Mouse (Mus musculus): ENCODE measurements around the gene Olfr1412. TPM values are rescaled to one million over a fixed set of nuclear protein-coding genes. Genes with fewer than 3 reads are reported as not detected.

Olfr1412 gene
- polyA plus RNA-seq, 1 experiment from 2014 or later = not detected

- Histone ChIP-seq H3K9ac (ENCODE audit: low read depth, low read length) (no peak overlapping the region), H3K27ac (ENCODE audit: low read depth, low read length) (no peak overlapping the region), H3K9me3 (ENCODE audit: control insufficient read depth, low read length) (no peaks in the 10 kb centered on the region), H3K4me2 (replicated peaks; ENCODE audit: low read depth, low read length) (no peak overlapping the region), H3K36me3 (ENCODE audit: control insufficient read depth, insufficient read depth, low read length) (no peaks in the 10 kb centered on the region), H3K4me1 (ENCODE audit: control insufficient read depth, insufficient read depth, low read length) (no peaks in the 10 kb centered on the region), H3K4me3 (ENCODE audit: low read length) (no peak overlapping the region), H3K27me3 (ENCODE audit: control insufficient read depth, insufficient read depth, low read length) (no peaks in the 10 kb centered on the region; the same call in 1 of the 2 replicates)
- no peak for ATAC-seq (ENCODE audit: low FRiP score, low TSS enrichment)
- 7% methylated on average over 5 of the region's 5 CpGs for WGBS
These were observed 25.4 kb downstream of the Olfr1412 start for GRCm38 (mm10) chr1:92611008-92611407.

DNA sequence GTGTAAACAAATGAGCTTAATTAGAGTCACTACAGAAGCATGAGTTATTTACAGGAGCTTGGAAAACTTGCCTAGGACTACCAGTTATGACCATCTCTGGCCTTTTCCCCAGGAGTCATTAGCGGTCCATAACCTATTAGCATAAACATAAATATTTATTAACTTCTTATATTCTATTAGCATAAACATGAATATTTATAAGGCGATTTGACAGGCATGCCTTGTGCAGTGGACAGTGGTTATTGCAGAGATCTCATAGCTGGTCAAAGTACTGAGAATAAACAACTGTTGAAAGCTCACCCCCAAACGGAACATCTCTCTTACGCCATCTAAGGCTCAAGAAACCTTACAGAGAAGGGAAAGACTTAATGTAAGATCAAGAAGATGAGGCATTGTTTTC, 27.6 kb downstream of the Olfr1412 start:
- Histone ChIP-seq H3K27ac (ENCODE audit: low read depth, low read length) (no peak overlapping the region), H3K9ac (ENCODE audit: low read depth, low read length) (no peak overlapping the region), H3K4me3 (ENCODE audit: low read length) (no peak overlapping the region), H3K4me1 (ENCODE audit: control insufficient read depth, insufficient read depth, low read length) (no peaks in the 10 kb centered on the region), H3K9me3 (ENCODE audit: control insufficient read depth, low read length) (no peaks in the 10 kb centered on the region), H3K36me3 (ENCODE audit: control insufficient read depth, insufficient read depth, low read length) (no peaks in the 10 kb centered on the region), H3K4me2 (replicated peaks; ENCODE audit: low read depth, low read length) (no peak overlapping the region), H3K27me3 (ENCODE audit: control insufficient read depth, insufficient read depth, low read length) (no peaks in the 10 kb centered on the region; the same call in 1 of the 2 replicates)
- no peak for ATAC-seq (ENCODE audit: low FRiP score, low TSS enrichment)
- WGBS = 54% methylated on average over 4 of the region's 4 CpGs

DNA sequence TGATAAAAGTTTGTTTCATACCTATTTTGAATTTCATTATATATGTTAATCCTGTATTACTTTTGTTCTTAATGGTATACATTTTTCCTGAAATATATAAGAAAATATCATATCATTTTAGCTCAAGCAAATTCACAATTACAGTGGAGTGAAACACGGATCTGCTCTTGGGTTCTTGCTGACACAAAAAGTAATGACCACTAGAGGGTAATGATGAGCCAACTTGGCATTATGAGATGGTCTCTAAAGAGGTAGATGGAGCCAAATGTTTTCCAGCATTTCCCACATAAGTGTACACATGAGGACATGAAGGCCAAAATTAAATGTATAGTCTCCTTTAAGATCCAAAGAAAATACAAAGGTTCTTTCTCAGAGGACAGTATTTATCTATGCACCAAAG, 28.9 kb downstream of the Olfr1412 start:
- 12% methylated on average over 1 of the region's 1 CpGs for WGBS
- Histone ChIP-seq H3K9ac (ENCODE audit: low read depth, low read length) (no peak overlapping the region), H3K9me3 (ENCODE audit: control insufficient read depth, low read length) (no peaks in the 10 kb centered on the region), H3K27me3 (ENCODE audit: control insufficient read depth, insufficient read depth, low read length) (no peaks in the 10 kb centered on the region; the same call in 1 of the 2 replicates), H3K4me1 (ENCODE audit: control insufficient read depth, insufficient read depth, low read length) (no peaks in the 10 kb centered on the region), H3K36me3 (ENCODE audit: control insufficient read depth, insufficient read depth, low read length) (no peaks in the 10 kb centered on the region), H3K27ac (ENCODE audit: low read depth, low read length) (no peak overlapping the region), H3K4me2 (replicated peaks; ENCODE audit: low read depth, low read length) (no peak overlapping the region), H3K4me3 (ENCODE audit: low read length) (no peak overlapping the region)
- no peak for ATAC-seq (ENCODE audit: low FRiP score, low TSS enrichment)

DNA sequence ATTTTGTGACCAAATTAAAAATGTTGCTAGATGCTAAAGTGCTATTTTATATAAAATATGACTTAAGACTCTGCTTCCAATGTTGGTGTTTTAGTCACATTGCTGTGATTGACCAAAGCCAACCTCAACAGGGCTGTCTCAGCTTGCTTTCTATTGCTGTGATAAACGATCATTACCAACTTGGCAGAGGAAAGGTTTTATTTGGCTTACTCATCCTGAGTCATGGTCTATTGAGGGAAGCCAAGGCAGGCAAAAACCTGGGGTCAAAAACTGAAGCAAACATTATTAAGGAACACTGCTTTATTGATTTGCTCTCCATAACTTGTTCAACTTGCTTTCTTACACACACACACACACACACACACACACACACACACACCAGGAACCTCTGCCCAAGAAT, 30.5 kb downstream of the Olfr1412 start:
- H3K27ac ChIP-seq (ENCODE audit: low read depth, low read length) = no peak overlapping the region
- no peaks in the 10 kb centered on the region; the same call in 1 of the 2 replicates for H3K27me3 ChIP-seq (ENCODE audit: control insufficient read depth, insufficient read depth, low read length)
- no peak for ATAC-seq (ENCODE audit: low FRiP score, low TSS enrichment)
- H3K36me3 ChIP-seq (ENCODE audit: control insufficient read depth, insufficient read depth, low read length) = no peaks in the 10 kb centered on the region
- H3K4me1 ChIP-seq (ENCODE audit: control insufficient read depth, insufficient read depth, low read length) = no peaks in the 10 kb centered on the region
- H3K4me3 ChIP-seq (ENCODE audit: low read length) = no peak overlapping the region
- H3K9ac ChIP-seq (ENCODE audit: low read depth, low read length) = no peak overlapping the region
- H3K4me2 ChIP-seq (replicated peaks; ENCODE audit: low read depth, low read length) = no peak overlapping the region
- H3K9me3 ChIP-seq (ENCODE audit: control insufficient read depth, low read length) = no peaks in the 10 kb centered on the region
- WGBS = 87% methylated on average over 1 of the region's 1 CpGs

- 60% methylated on average over 2 of the region's 2 CpGs for WGBS
- Histone ChIP-seq H3K9ac (ENCODE audit: low read depth, low read length) (no peak within 1 kb of the TSS), H3K4me3 (ENCODE audit: low read length) (no peak within 1 kb of the TSS), H3K9me3 (ENCODE audit: control insufficient read depth, low read length) (no peaks in the 10 kb centered on the region), H3K27me3 (ENCODE audit: control insufficient read depth, insufficient read depth, low read length) (no peaks in the 10 kb centered on the region; the same call in 1 of the 2 replicates), H3K27ac (ENCODE audit: low read depth, low read length) (no peak within 1 kb of the TSS), H3K4me2 (replicated peaks; ENCODE audit: low read depth, low read length) (no peak within 1 kb of the TSS), H3K4me1 (ENCODE audit: control insufficient read depth, insufficient read depth, low read length) (no peaks in the 10 kb centered on the region), H3K36me3 (ENCODE audit: control insufficient read depth, insufficient read depth, low read length) (no peaks in the 10 kb centered on the region)
- ATAC-seq (ENCODE audit: low FRiP score, low TSS enrichment) = no peak
These were observed 31.9 kb downstream of the Olfr1412 start, which contains the start of gene Olfr12 for GRCm38 (mm10) chr1:92617488-92617887. Olfr12 (plus strand) TSS chr1:92617788.

DNA sequence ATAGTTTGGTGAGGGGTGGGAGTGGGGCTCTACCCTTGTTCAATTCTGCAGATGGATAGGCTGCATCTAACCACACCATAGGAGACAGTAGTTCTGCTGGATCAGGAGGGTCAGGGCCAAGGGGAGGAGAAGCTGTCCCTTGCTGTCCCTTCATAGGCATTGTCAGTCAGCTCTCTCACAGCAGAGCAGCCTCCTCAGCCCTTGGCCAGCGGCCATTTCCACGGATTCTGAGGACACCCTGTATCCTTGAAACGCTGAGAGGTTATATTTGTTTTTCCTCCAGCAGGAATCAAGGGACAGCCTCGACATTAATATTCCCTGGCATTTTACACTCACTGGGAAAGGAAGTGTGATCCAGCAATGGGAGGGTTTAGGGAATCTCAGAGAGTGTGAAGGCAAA, 32.8 kb downstream of the Olfr1412 start:
- H3K9ac ChIP-seq (ENCODE audit: low read depth, low read length) = no peak overlapping the region
- no peaks in the 10 kb centered on the region; the same call in 1 of the 2 replicates for H3K27me3 ChIP-seq (ENCODE audit: control insufficient read depth, insufficient read depth, low read length)
- H3K36me3 ChIP-seq (ENCODE audit: control insufficient read depth, insufficient read depth, low read length) = no peaks in the 10 kb centered on the region
- WGBS = 57% methylated on average over 4 of the region's 4 CpGs
- no peak overlapping the region for H3K4me3 ChIP-seq (ENCODE audit: low read length)
- H3K4me2 ChIP-seq (replicated peaks; ENCODE audit: low read depth, low read length) = no peak overlapping the region
- H3K9me3 ChIP-seq (ENCODE audit: control insufficient read depth, low read length) = no peaks in the 10 kb centered on the region
- no peak for ATAC-seq (ENCODE audit: low FRiP score, low TSS enrichment)
- no peak overlapping the region for H3K27ac ChIP-seq (ENCODE audit: low read depth, low read length)
- no peaks in the 10 kb centered on the region for H3K4me1 ChIP-seq (ENCODE audit: control insufficient read depth, insufficient read depth, low read length)

GRCm38 (mm10) chr1:92628227-92628626, 42.6 kb downstream of the Olfr1412 start:
- Histone ChIP-seq H3K36me3 (ENCODE audit: control insufficient read depth, insufficient read depth, low read length) (no peaks in the 10 kb centered on the region), H3K4me1 (ENCODE audit: control insufficient read depth, insufficient read depth, low read length) (no peaks in the 10 kb centered on the region), H3K27ac (ENCODE audit: low read depth, low read length) (no peak overlapping the region), H3K9me3 (ENCODE audit: control insufficient read depth, low read length) (no peaks in the 10 kb centered on the region), H3K9ac (ENCODE audit: low read depth, low read length) (no peak overlapping the region), H3K4me3 (ENCODE audit: low read length) (no peak overlapping the region), H3K4me2 (replicated peaks; ENCODE audit: low read depth, low read length) (no peak overlapping the region), H3K27me3 (ENCODE audit: control insufficient read depth, insufficient read depth, low read length) (peaks cover 8% of the 10 kb centered on the region; the same call in 1 of the 2 replicates)
- 72% methylated on average over 4 of the region's 4 CpGs for WGBS
- ATAC-seq (ENCODE audit: low FRiP score, low TSS enrichment) = no peak

DNA sequence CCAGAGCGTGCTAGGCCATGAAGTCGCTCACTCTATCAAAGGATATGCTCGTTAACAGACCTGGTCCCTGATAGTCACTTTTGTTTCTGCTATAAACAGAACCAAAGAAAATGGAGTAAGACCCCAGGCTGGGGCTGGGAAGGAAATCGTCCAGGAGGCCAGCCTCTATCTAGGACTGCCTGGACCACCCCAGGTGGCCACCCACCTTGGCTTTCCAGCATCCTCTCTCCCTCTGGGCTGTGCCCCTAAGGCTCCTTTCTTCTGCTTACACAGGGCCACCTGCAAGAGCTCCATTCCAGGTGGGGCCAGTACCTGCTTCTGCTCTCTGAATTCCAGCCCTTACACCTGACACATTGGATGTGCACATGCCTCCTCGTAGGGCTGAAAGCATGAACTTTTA, 46.6 kb downstream of the Olfr1412 start:
- no peak overlapping the region for H3K9ac ChIP-seq (ENCODE audit: low read depth, low read length)
- no peak overlapping the region for H3K27ac ChIP-seq (ENCODE audit: low read depth, low read length)
- no peaks in the 10 kb centered on the region for H3K27me3 ChIP-seq (ENCODE audit: control insufficient read depth, insufficient read depth, low read length)
- no peaks in the 10 kb centered on the region for H3K9me3 ChIP-seq (ENCODE audit: control insufficient read depth, low read length)
- no peak for ATAC-seq (ENCODE audit: low FRiP score, low TSS enrichment)
- no peaks in the 10 kb centered on the region for H3K4me1 ChIP-seq (ENCODE audit: control insufficient read depth, insufficient read depth, low read length)
- H3K36me3 ChIP-seq (ENCODE audit: control insufficient read depth, insufficient read depth, low read length) = peaks cover 14% of the 10 kb centered on the region
- H3K4me2 ChIP-seq (replicated peaks; ENCODE audit: low read depth, low read length) = no peak overlapping the region
- H3K4me3 ChIP-seq (ENCODE audit: low read length) = no peak overlapping the region
- 84% methylated on average over 5 of the region's 5 CpGs for WGBS

DNA sequence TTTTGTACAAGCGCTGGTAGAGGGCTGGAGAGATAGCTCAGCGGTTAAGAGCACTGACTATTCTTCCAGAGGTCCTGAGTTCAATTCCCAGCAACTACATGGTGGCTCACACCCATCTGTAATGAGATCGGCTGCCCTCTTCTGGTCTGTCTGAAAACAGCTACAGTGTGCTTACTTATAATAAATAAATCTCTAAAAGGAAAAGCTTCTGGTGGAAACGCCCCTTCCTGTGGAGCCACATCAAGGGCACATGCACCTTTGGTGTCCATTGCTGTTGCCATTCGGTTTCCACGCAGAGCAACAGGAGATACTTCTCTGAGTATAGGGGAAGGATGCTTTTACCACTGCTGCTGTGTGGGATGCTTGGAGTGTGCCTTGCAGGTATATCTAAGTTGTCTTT, 47.4 kb downstream of the Olfr1412 start:
- Histone ChIP-seq H3K9ac (ENCODE audit: low read depth, low read length) (no peak overlapping the region), H3K4me2 (replicated peaks; ENCODE audit: low read depth, low read length) (no peak overlapping the region), H3K9me3 (ENCODE audit: control insufficient read depth, low read length) (no peaks in the 10 kb centered on the region), H3K27me3 (ENCODE audit: control insufficient read depth, insufficient read depth, low read length) (no peaks in the 10 kb centered on the region), H3K27ac (ENCODE audit: low read depth, low read length) (no peak overlapping the region), H3K4me1 (ENCODE audit: control insufficient read depth, insufficient read depth, low read length) (no peaks in the 10 kb centered on the region), H3K4me3 (ENCODE audit: low read length) (no peak overlapping the region), H3K36me3 (ENCODE audit: control insufficient read depth, insufficient read depth, low read length) (peaks cover 21% of the 10 kb centered on the region)
- 68% methylated on average over 6 of the region's 6 CpGs for WGBS
- no peak for ATAC-seq (ENCODE audit: low FRiP score, low TSS enrichment)
